Mouse (Mus musculus) forebrain, embryonic 15.5 days (tissue): Measurements from ENCODE around the gene Trip11. TPM values are rescaled to one million over a fixed set of nuclear protein-coding genes. Genes with fewer than 3 reads are reported as not detected.

Source experiments
- ATAC-seq: fragments of 200-750 bp; cut with Nextera tagmentation; replicated peaks from 2 replicates; pipeline ENCODE4 v1.8.0; 2017; ENCODE audit warnings: mild to moderate bottlenecking, moderate TSS enrichment, moderate library complexity
- H3K27ac ChIP-seq: fragments of 300-500 bp; sonication (generic); replicated peaks from 2 replicates; pipeline ENCODE4 v1.5.1; 2015; ENCODE audit warnings: mild to moderate bottlenecking, inconsistent platforms
- H3K27me3 ChIP-seq: fragments of 300-500 bp; sonication (generic); 2 replicates; pipeline ENCODE4 v1.6.1; 2015; ENCODE audit warnings: inconsistent platforms
- H3K36me3 ChIP-seq: fragments of 300-500 bp; sonication (generic); 2 replicates; pipeline ENCODE4 v1.6.1; 2015; ENCODE audit warnings: mild to moderate bottlenecking, inconsistent platforms
- H3K4me1 ChIP-seq: fragments of 300-500 bp; sonication (generic); 2 replicates; pipeline ENCODE4 v1.6.1; 2015; ENCODE audit warnings: inconsistent platforms
- H3K4me2 ChIP-seq: fragments of 300-500 bp; sonication (generic); replicated peaks from 2 replicates; pipeline ENCODE4 v1.6.1; 2015; ENCODE audit warnings: mild to moderate bottlenecking, inconsistent platforms
- H3K4me3 ChIP-seq: fragments of 300-500 bp; sonication (generic); 2 replicates; pipeline ENCODE4 v1.5.1; 2015; ENCODE audit warnings: mild to moderate bottlenecking, inconsistent platforms
- H3K9ac ChIP-seq: fragments of 300-500 bp; sonication (generic); replicated peaks from 2 replicates; pipeline ENCODE4 v1.6.1; 2015; ENCODE audit warnings: mild to moderate bottlenecking, inconsistent platforms
- H3K9me3 ChIP-seq: fragments of 300-500 bp; sonication (generic); 2 replicates; pipeline ENCODE4 v1.6.1; 2016; ENCODE audit warnings: inconsistent platforms
- WGBS: fragments of 180-500 bp; shearing (Covaris S2); methylation state at CpG from one replicate; pipeline ENCODE4 v1.1.7; 2015; ENCODE audit warnings: mixed read lengths; 5-methylcytosine and 5-hydroxymethylcytosine counted together
- polyA plus RNA-seq: library from polyadenylated mRNA; unstranded; fragments of >200 nt; fragmentation: Nextera tagmentation; extraction: Ambion mirVana; gene quantifications from 2 replicates; pipeline ENCODE4 v1.2.1, GENCODE M21; 2015

Trip11 gene
- polyA plus RNA-seq, 1 experiment from 2014 or later, result 23.7 TPM

DNA sequence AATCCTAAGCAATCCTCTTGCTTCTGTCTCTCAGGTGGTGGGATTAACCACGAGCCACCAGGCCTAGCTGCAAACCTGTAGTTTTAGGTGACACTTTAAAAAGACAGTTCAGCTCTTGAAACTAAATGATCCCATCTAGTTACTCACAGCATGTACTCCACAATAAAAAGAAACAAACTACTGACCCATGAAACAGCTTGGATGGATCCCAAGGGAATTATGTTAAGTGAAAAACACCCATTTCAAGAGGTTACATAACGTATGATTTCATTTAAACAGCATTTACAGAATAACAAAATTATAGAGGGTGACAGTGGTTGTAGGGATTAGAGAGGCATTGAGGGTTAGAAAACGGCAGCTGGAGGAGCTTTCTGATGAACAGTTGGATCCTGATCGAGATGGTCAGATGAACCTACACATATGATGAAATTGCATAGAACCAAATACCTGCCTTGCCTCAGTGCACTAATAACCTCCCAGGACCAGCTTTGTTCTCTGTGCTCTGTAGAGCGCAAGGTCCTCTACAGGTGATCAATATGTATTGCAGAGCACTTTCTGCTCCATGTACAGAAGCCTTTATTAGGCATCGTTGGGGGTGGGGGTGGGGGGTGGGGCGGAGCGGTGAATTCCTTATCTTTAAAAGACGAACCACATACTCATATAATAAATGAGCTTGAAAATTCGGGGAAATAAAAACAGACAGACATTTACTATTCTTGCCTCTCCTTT, 76.4 kb downstream of the Trip11 start:
- 89% methylated on average over 10 of the region's 10 CpGs for WGBS
- H3K36me3 ChIP-seq, result peaks cover 30% of the 10 kb centered on the region
- H3K9me3 ChIP-seq, result no peaks in the 10 kb centered on the region
- H3K27me3 ChIP-seq, result no peaks in the 10 kb centered on the region
- no peak overlapping the region for H3K4me3 ChIP-seq
- no peak overlapping the region for H3K27ac ChIP-seq
- H3K4me1 ChIP-seq, result no peaks in the 10 kb centered on the region
- no peak overlapping the region for H3K4me2 ChIP-seq
- no peak for ATAC-seq
- no peak overlapping the region for H3K9ac ChIP-seq

- Histone ChIP-seq H3K36me3 (peaks cover 30% of the 10 kb centered on the region), H3K9me3 (no peaks in the 10 kb centered on the region), H3K27ac (no peak overlapping the region), H3K4me1 (no peaks in the 10 kb centered on the region), H3K4me2 (no peak overlapping the region), H3K4me3 (no peak overlapping the region), H3K9ac (no peak overlapping the region), H3K27me3 (no peaks in the 10 kb centered on the region)
- no peak for ATAC-seq
- 96% methylated on average over 4 of the region's 4 CpGs for WGBS
These were observed 78.4 kb downstream of the Trip11 start for GRCm38 (mm10) chr12:101834715-101835114.

DNA sequence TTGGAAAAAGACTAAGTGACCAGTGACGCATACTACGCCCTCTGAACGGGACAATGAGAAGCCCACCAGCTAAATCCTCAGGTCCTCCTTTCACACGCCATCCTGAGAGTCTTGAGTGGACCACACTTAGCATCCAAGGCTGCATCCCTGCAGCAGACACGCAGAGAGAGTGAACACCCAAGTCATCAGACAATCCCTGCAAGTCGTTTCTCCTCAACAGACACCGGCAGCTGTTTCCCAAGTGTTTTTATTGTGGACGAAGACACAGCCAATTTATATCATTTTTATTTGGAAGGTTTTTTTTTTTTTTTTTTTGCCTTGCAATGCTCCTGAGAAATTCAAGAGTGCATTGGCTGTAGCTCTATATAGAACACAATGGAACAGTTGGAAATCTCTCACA, 79.3 kb downstream of the Trip11 start:
- 93% methylated on average over 8 of the region's 8 CpGs for WGBS
- H3K9me3 ChIP-seq, result no peaks in the 10 kb centered on the region
- no peak overlapping the region for H3K4me2 ChIP-seq
- no peak overlapping the region for H3K4me3 ChIP-seq
- no peak for ATAC-seq
- H3K4me1 ChIP-seq, result no peaks in the 10 kb centered on the region
- H3K9ac ChIP-seq, result no peak overlapping the region
- no peak overlapping the region for H3K27ac ChIP-seq
- H3K27me3 ChIP-seq, result no peaks in the 10 kb centered on the region
- peaks cover 26% of the 10 kb centered on the region for H3K36me3 ChIP-seq

- ATAC-seq, result no peak
- no peaks in the 10 kb centered on the region for H3K4me1 ChIP-seq
- H3K4me2 ChIP-seq, result no peak overlapping the region
- no peak overlapping the region for H3K4me3 ChIP-seq
- no peaks in the 10 kb centered on the region for H3K27me3 ChIP-seq
- peaks cover 20% of the 10 kb centered on the region for H3K36me3 ChIP-seq
- no peaks in the 10 kb centered on the region for H3K9me3 ChIP-seq
- no peak overlapping the region for H3K9ac ChIP-seq
- WGBS, result 99% methylated on average over 6 of the region's 6 CpGs
- no peak overlapping the region for H3K27ac ChIP-seq
These were observed 80.0 kb downstream of the Trip11 start for GRCm38 (mm10) chr12:101833115-101833506.

GRCm38 (mm10) chr12:101832179-101833114, 80.6 kb downstream of the Trip11 start:
- no peak for ATAC-seq
- no peak overlapping the region for H3K4me2 ChIP-seq
- no peaks in the 10 kb centered on the region for H3K9me3 ChIP-seq
- no peak overlapping the region for H3K9ac ChIP-seq
- WGBS, result 88% methylated on average over 7 of the region's 7 CpGs
- no peaks in the 10 kb centered on the region for H3K27me3 ChIP-seq
- H3K36me3 ChIP-seq, result peaks cover 15% of the 10 kb centered on the region
- H3K27ac ChIP-seq, result no peak overlapping the region
- H3K4me1 ChIP-seq, result no peaks in the 10 kb centered on the region
- no peak overlapping the region for H3K4me3 ChIP-seq

DNA sequence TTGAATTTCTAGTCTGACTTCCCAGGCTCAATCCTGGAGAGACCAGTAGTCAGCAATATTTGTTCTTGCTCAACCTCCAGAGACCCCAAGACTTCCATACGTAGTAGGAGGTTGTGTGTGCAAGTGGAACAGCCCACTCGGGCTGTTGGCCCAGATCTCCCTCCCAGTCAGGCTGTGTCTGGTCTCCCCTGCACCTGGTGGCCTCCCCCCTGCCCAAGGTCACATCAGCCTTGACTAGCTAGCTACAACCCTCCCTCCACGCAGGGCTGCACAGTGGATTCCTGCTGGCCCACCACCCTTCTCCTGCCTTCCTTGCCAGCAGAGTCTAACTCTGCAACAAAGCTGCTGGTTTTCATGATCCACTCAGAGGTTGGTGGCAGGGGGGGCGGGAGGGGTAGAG, 81.8 kb downstream of the Trip11 start:
- H3K27ac ChIP-seq, result no peak overlapping the region
- no peaks in the 10 kb centered on the region for H3K27me3 ChIP-seq
- H3K9me3 ChIP-seq, result no peaks in the 10 kb centered on the region
- 0 out of 2 replicates have a peak, but pooled peaks have one; percentile 43 for ATAC-seq
- H3K9ac ChIP-seq, result no peak overlapping the region
- 77% methylated on average over 4 of the region's 4 CpGs for WGBS
- H3K4me3 ChIP-seq, result no peak overlapping the region
- peaks cover 9% of the 10 kb centered on the region for H3K36me3 ChIP-seq
- no peak overlapping the region for H3K4me2 ChIP-seq
- no peaks in the 10 kb centered on the region for H3K4me1 ChIP-seq

- H3K4me3 ChIP-seq, result no peak overlapping the region
- no peak overlapping the region for H3K27ac ChIP-seq
- 95% methylated on average over 4 of the region's 4 CpGs for WGBS
These were observed 89.9 kb downstream of the Trip11 start for GRCm38 (mm10) chr12:101823161-101823560.

GRCm38 (mm10) chr12:101821596-101821995, 91.5 kb downstream of the Trip11 start:
- no peaks in the 10 kb centered on the region for H3K9me3 ChIP-seq
- H3K4me3 ChIP-seq, result no peak overlapping the region
- H3K36me3 ChIP-seq, result no peaks in the 10 kb centered on the region
- H3K4me2 ChIP-seq, result no peak overlapping the region
- H3K9ac ChIP-seq, result no peak overlapping the region
- no peak for ATAC-seq
- H3K27ac ChIP-seq, result no peak overlapping the region
- 0 out of 2 replicates have a peak, but pooled peaks cover 9% of the 10 kb centered on the region for H3K27me3 ChIP-seq
- WGBS, result 38% methylated on average over 3 of the region's 3 CpGs
- H3K4me1 ChIP-seq, result peaks cover 16% of the 10 kb centered on the region

More at GRCm38 (mm10) chr12:101823161-101823560, 89.9 kb downstream of the Trip11 start:
- Histone ChIP-seq H3K4me2 (no peak overlapping the region), H3K27me3 (0 out of 2 replicates have a peak, but pooled peaks cover 6% of the 10 kb centered on the region), H3K9me3 (no peaks in the 10 kb centered on the region), H3K4me1 (peaks cover 14% of the 10 kb centered on the region), H3K9ac (no peak overlapping the region), H3K36me3 (no peaks in the 10 kb centered on the region)
- ATAC-seq, result no peak

DNA sequence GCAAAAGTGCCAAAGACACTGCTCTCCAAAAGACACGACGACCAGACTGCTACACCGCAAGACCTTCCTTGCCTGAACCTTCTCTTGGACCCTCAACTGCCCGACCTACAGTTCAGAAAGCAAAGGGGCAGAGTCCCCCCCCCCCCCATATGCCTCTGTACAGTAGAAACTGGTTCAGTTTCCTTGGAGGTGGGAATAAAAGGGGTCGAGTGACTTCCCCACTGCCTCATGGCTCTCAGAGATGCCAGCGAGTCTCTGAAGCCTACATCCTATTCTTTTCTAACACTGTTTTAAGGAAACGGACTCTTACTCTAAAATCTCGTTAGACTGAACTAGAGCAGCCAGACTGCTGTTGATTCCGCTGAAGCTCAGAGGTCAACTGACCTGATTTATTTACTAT, 93.5 kb downstream of the Trip11 start:
- Histone ChIP-seq H3K4me3 (peak overlapping the region; percentile 48), H3K27me3 (0 out of 2 replicates have a peak, but pooled peaks cover 9% of the 10 kb centered on the region), H3K4me2 (peak overlapping the region; percentile 86), H3K4me1 (peaks cover 16% of the 10 kb centered on the region), H3K27ac (no peak overlapping the region), H3K9me3 (no peaks in the 10 kb centered on the region), H3K36me3 (no peaks in the 10 kb centered on the region), H3K9ac (no peak overlapping the region)
- no peak; the same call in 1 of the 2 replicates for ATAC-seq
- WGBS, result 38% methylated on average over 9 of the region's 9 CpGs

GRCm38 (mm10) chr12:101818608-101819370, 94.3 kb downstream of the Trip11 start, which contains the start of gene Fbln5:
TSS of gene Fbln5 (minus strand) at chr12:101819055.
- H3K4me2 ChIP-seq, result peak within 1 kb of the TSS; percentile 86
- H3K9me3 ChIP-seq, result no peaks in the 10 kb centered on the region
- H3K27ac ChIP-seq, result no peak within 1 kb of the TSS
- ATAC-seq, result peak; percentile 84
- H3K27me3 ChIP-seq, result 0 out of 2 replicates have a peak, but pooled peaks cover 9% of the 10 kb centered on the region
- peak within 1 kb of the TSS; percentile 38 for H3K9ac ChIP-seq
- H3K4me1 ChIP-seq, result peaks cover 16% of the 10 kb centered on the region
- H3K4me3 ChIP-seq, result peak within 1 kb of the TSS; percentile 48
- under 1% methylated on average over 46 of the region's 46 CpGs for WGBS
- no peaks in the 10 kb centered on the region for H3K36me3 ChIP-seq

- peak overlapping the region; percentile 38; the same call in 1 of the 2 replicates for H3K9ac ChIP-seq
- 0 out of 2 replicates have a peak, but pooled peaks cover 9% of the 10 kb centered on the region for H3K27me3 ChIP-seq
- no peak for ATAC-seq
- no peak overlapping the region for H3K27ac ChIP-seq
- no peaks in the 10 kb centered on the region for H3K9me3 ChIP-seq
- H3K4me2 ChIP-seq, result peak overlapping the region; percentile 86
- 28% methylated on average over 11 of the region's 11 CpGs for WGBS
- peak overlapping the region; percentile 48 for H3K4me3 ChIP-seq
- peaks cover 16% of the 10 kb centered on the region for H3K4me1 ChIP-seq
- no peaks in the 10 kb centered on the region for H3K36me3 ChIP-seq
These were observed 94.8 kb downstream of the Trip11 start for GRCm38 (mm10) chr12:101818246-101818607.
